Mouse (Mus musculus) neural tube, embryonic 11.5 days (tissue): ENCODE data around the gene Krtap19-1. TPM values are rescaled to one million over a fixed set of nuclear protein-coding genes. Genes with fewer than 3 reads are reported as not detected.
A peak's percentile ranks its signal among the peaks of the same experiment; 100 is the strongest.

Source experiments
- ATAC-seq: fragments of 200-750 bp; cut with Nextera tagmentation; 2 replicates; pipeline ENCODE4 v1.8.0; 2017; ENCODE audit warnings: moderate number of reproducible peaks, mild to moderate bottlenecking, moderate TSS enrichment, moderate library complexity; ENCODE audit not compliant: insufficient read depth, low FRiP score, low TSS enrichment
- DNase-seq: peaks from one replicate; pipeline ENCODE4 v3.0.0-alpha.2; 2015; ENCODE audit warnings: low spot score
- H3K27ac ChIP-seq: fragments of 300-500 bp; sonication (generic); 2 replicates; pipeline ENCODE4 v1.5.1; 2014; ENCODE audit warnings: low read depth, mild to moderate bottlenecking, low read length
- H3K27me3 ChIP-seq: fragments of 300-500 bp; sonication (generic); 2 replicates; pipeline ENCODE4 v1.6.1; 2014; ENCODE audit warnings: mild to moderate bottlenecking, low read length, mixed read lengths; ENCODE audit not compliant: control insufficient read depth, insufficient read depth
- H3K36me3 ChIP-seq: fragments of 300-500 bp; sonication (generic); 2 replicates; pipeline ENCODE4 v1.6.1; 2014; ENCODE audit warnings: mild to moderate bottlenecking, low read length, moderate library complexity, mixed read lengths; ENCODE audit not compliant: control insufficient read depth, insufficient read depth
- H3K4me1 ChIP-seq: fragments of 300-500 bp; sonication (generic); 2 replicates; pipeline ENCODE4 v1.6.1; 2014; ENCODE audit warnings: low read length, mixed read lengths; ENCODE audit not compliant: control insufficient read depth, insufficient read depth
- H3K4me2 ChIP-seq: fragments of 300-500 bp; sonication (generic); 2 replicates; pipeline ENCODE4 v1.6.1; 2014; ENCODE audit warnings: low read depth, mild to moderate bottlenecking, moderate library complexity
- H3K4me3 ChIP-seq: fragments of 300-500 bp; sonication (generic); 2 replicates; pipeline ENCODE4 v1.5.1; 2014; ENCODE audit warnings: low read depth, low read length
- H3K9ac ChIP-seq: fragments of 300-500 bp; sonication (generic); 2 replicates; pipeline ENCODE4 v1.6.1; 2014; ENCODE audit warnings: mild to moderate bottlenecking, low read length
- H3K9me3 ChIP-seq: fragments of 300-500 bp; sonication (generic); 2 replicates; pipeline ENCODE4 v1.6.1; 2016; ENCODE audit warnings: low read length; ENCODE audit not compliant: control insufficient read depth
- WGBS: fragments of 180-500 bp; shearing (Covaris S2); extraction: QIAGEN DNeasy Blood & Tissue Kit; methylation state at CpG from one replicate; pipeline ENCODE4 v1.1.7; 2014; 5-methylcytosine and 5-hydroxymethylcytosine counted together
- polyA plus RNA-seq: library from polyadenylated mRNA; unstranded; fragments of >200 nt; fragmentation: Nextera tagmentation; extraction: Ambion mirVana; gene quantifications from 2 replicates; pipeline ENCODE4 v1.2.1, GENCODE M21; 2014

Gene Krtap19-1
- polyA plus RNA-seq = not detected in 2 replicates

DNA sequence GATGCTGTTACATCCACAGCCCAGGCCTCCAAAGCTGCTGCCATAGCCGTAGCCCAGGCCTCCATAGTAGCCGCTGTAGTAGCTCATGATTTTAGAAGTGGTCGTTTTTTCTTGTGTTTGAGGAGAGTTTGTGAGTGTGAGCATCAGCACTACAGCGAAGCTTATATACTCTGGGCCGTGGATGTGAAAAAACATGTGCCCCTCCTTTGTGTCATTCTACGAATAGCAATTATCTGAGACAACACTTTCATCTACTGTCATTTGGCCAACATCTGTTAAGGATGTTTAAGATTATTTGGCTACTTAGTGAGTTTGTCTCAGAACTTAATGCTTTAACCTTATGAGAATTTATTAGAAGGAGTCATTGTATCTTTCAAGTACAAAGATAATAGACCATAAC lies at the start of gene Krtap19-1:
Gene Krtap19-1, minus strand, starts transcription at position 101 of the 400 bp plus-strand sequence.
- Histone ChIP-seq H3K4me3 (no peak within 1 kb of the TSS), H3K9me3 (no peaks in the 10 kb centered on the region), H3K36me3 (no peaks in the 10 kb centered on the region), H3K4me1 (no peaks in the 10 kb centered on the region), H3K27me3 (no peaks in the 10 kb centered on the region), H3K9ac (no peak within 1 kb of the TSS), H3K4me2 (no peak within 1 kb of the TSS), H3K27ac (no peak within 1 kb of the TSS)
- ATAC-seq (no peak), DNase-seq (no peak)
- WGBS = 93% methylated on average over 6 of the region's 6 CpGs

DNA sequence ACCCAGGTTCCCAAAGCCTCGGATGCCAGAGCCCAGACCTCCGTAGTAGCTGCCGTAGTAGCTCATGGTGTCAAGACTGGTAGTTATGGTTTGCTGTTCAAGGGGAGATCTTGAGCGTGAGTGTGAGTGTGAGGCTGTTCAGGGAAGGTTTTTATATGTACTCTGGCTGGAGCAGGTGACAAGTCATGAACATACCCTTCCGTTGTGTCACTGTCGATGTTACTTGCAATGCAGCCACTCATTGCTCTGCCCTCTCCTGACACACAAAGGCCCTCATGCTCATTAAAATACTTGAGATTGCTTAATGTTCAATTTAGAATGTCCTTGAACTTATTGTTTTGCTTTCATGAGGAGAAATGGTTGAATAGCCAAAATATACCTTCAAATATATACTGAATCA lies 27.1 kb upstream of the Krtap19-1 start, which contains the start of gene Krtap19-5:
Gene Krtap19-5, minus strand, starts transcription at position 101 of the 400 bp plus-strand sequence.
- Histone ChIP-seq H3K4me3 (no peak within 1 kb of the TSS), H3K4me1 (no peaks in the 10 kb centered on the region), H3K4me2 (no peak within 1 kb of the TSS), H3K9ac (no peak within 1 kb of the TSS), H3K27ac (no peak within 1 kb of the TSS), H3K9me3 (no peaks in the 10 kb centered on the region), H3K27me3 (no peaks in the 10 kb centered on the region), H3K36me3 (no peaks in the 10 kb centered on the region)
- WGBS = 90% methylated on average over 6 of the region's 6 CpGs
- no peak for DNase-seq
- no peak for ATAC-seq

DNA sequence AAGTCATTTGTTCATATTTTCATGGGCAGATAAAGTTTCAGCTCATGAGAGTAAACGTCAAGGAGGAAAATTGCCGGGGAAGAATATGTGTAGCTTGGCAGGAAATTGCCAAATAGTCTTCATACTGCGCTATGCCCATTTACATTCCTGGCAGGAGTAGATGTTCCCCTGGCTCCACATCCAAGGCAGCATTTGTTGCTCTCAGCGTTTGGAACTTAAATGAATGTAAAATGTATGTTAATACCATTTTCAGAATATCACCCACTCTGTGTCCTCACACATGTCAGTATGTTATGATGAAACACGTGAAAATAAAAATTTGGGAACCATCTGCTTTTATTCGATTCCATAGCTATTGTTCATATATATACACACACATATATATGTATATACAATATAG lies 17.7 kb upstream of the Krtap19-1 start:
- H3K9me3 ChIP-seq = no peaks in the 10 kb centered on the region
- ATAC-seq = no peak
- H3K36me3 ChIP-seq = no peaks in the 10 kb centered on the region
- DNase-seq = no peak
- H3K4me1 ChIP-seq = no peaks in the 10 kb centered on the region
- no peak overlapping the region for H3K27ac ChIP-seq
- no peaks in the 10 kb centered on the region for H3K27me3 ChIP-seq
- H3K4me3 ChIP-seq = no peak overlapping the region
- 96% methylated on average over 6 of the region's 6 CpGs for WGBS
- no peak overlapping the region for H3K4me2 ChIP-seq
- H3K9ac ChIP-seq = no peak overlapping the region

DNA sequence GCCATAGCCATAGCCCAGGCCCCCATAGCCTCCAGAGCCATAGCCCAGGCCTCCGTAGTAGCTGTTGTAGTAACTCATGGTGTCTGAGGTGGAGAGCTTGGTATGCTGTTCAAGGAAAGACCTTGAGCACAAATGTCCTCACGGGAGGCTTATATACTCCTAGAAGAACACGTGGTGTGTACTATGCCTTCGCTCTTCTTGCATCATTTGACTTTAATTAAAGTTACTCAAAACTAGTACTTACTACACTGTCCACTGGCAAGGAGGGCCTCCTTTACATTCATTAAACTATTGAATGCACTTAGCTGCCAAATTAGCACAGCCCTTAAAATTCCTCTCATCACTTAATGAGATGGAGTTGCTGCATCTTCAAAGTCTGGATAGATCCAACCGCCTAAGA lies 15.8 kb upstream of the Krtap19-1 start, which contains the start of gene Krtap19-4:
Gene Krtap19-4, minus strand, starts transcription at position 101 of the 400 bp plus-strand sequence.
- H3K27ac ChIP-seq = no peak within 1 kb of the TSS
- no peaks in the 10 kb centered on the region for H3K36me3 ChIP-seq
- no peak within 1 kb of the TSS for H3K9ac ChIP-seq
- no peak for ATAC-seq
- H3K4me1 ChIP-seq = no peaks in the 10 kb centered on the region
- no peak within 1 kb of the TSS for H3K4me2 ChIP-seq
- H3K27me3 ChIP-seq = no peaks in the 10 kb centered on the region
- WGBS = 91% methylated on average over 5 of the region's 5 CpGs
- H3K9me3 ChIP-seq = no peaks in the 10 kb centered on the region
- no peak for DNase-seq
- no peak within 1 kb of the TSS for H3K4me3 ChIP-seq

DNA sequence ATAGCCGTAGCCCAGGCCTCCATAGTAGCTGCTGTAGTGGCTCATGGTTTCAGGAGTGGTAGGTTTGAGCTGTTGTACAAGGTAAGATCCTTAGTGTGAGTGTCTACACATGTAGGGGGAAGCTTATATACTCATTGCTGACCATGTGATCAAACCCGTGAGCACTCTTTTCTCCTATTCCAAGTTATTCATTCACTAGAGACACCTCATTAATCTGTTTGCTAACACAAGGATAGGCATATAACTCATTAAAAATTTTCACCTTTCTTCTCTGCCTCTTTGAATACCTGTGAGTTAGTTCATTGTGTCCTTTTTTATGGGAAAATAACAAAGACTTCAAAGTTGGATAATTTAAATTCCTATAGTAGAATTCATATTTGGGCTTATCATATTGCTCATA lies 8.7 kb upstream of the Krtap19-1 start, which contains the start of gene Krtap19-3:
Gene Krtap19-3, minus strand, starts transcription at position 101 of the 400 bp plus-strand sequence.
- WGBS = 98% methylated on average over 2 of the region's 2 CpGs
- ATAC-seq (no peak), DNase-seq (no peak)
- Histone ChIP-seq H3K4me1 (no peaks in the 10 kb centered on the region), H3K4me3 (no peak within 1 kb of the TSS), H3K27ac (no peak within 1 kb of the TSS), H3K27me3 (no peaks in the 10 kb centered on the region), H3K9ac (no peak within 1 kb of the TSS), H3K36me3 (no peaks in the 10 kb centered on the region), H3K9me3 (no peaks in the 10 kb centered on the region), H3K4me2 (no peak within 1 kb of the TSS)

DNA sequence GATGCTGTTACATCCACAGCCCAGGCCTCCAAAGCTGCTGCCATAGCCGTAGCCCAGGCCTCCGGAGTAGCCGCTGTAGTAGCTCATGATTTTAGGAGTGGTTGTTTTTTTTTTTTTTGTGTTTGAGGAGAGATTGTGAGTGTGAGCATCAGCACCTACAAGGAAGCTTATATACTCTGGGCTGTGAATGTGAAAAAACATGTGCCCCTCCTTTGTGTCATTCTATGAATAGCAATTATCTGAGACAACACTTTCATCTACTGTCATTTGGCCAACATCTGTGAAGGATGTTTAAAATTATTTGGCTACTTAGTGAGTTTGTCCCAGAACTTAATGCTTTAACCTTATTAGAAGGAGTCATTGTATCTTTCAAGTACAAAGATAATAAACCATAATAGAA lies 5.0 kb upstream of the Krtap19-1 start, which contains the start of gene Krtap19-2:
Gene Krtap19-2, minus strand, starts transcription at position 101 of the 400 bp plus-strand sequence.
- H3K9ac ChIP-seq = no peak within 1 kb of the TSS
- no peak within 1 kb of the TSS for H3K4me3 ChIP-seq
- no peak for DNase-seq
- 96% methylated on average over 3 of the region's 3 CpGs for WGBS
- no peak for ATAC-seq
- H3K27me3 ChIP-seq = no peaks in the 10 kb centered on the region
- no peaks in the 10 kb centered on the region for H3K36me3 ChIP-seq
- H3K4me2 ChIP-seq = no peak within 1 kb of the TSS
- no peaks in the 10 kb centered on the region for H3K9me3 ChIP-seq
- no peak within 1 kb of the TSS for H3K27ac ChIP-seq
- H3K4me1 ChIP-seq = no peaks in the 10 kb centered on the region

DNA sequence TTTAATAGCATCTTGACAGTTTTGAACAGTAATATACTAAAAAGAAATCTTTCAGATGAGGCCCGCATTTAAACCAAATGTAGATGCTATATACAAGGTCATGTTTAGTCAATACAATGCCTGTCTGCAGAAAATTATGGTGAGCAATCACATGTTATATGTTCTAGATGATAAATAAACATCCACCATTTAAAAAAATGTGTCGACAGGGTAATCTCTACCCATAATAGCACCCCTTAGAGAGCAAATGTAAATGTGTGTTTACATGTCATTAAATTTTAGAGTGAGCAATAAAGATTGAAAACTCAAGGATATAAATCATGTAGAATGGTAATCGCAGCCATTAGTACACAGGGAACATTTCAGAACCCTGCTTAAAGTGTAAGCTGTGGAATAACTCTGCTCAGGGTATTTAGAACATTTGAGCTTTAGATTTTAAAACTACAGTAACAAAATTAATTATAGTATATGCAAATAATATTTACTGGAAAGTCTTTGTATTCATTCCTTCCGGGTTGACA lies 4.3 kb downstream of the Krtap19-1 start:
- no peak overlapping the region for H3K4me2 ChIP-seq
- no peak overlapping the region for H3K4me3 ChIP-seq
- no peak overlapping the region for H3K9ac ChIP-seq
- ATAC-seq (peak; percentile 58; the same call in 1 of the 2 replicates), DNase-seq (no peak)
- 87% methylated on average over 4 of the region's 4 CpGs for WGBS
- no peaks in the 10 kb centered on the region for H3K27me3 ChIP-seq
- no peaks in the 10 kb centered on the region for H3K9me3 ChIP-seq
- H3K4me1 ChIP-seq = no peaks in the 10 kb centered on the region
- no peaks in the 10 kb centered on the region for H3K36me3 ChIP-seq
- no peak overlapping the region for H3K27ac ChIP-seq

DNA sequence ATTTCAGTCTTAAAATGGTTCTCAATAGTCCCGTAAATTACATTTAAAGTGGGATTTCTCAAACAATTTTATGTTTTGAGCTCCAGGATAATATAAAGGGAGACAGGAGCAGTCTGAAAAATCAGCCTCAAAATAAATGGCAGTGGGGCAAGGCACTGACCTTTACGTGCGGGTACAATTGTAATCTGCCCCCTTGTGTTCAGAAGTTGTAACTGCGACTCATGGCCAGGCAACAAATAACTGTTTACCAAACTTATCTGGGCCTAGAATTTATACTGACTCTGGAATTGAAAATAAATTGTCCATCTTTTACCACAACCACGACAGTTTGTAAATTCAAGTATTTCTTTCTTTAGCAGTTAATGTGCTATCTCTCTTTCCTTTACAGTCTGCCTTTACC lies 17.8 kb downstream of the Krtap19-1 start:
- ATAC-seq = no peak
- Histone ChIP-seq H3K36me3 (no peaks in the 10 kb centered on the region), H3K27ac (no peak overlapping the region), H3K4me3 (no peak overlapping the region), H3K9ac (no peak overlapping the region), H3K9me3 (no peaks in the 10 kb centered on the region), H3K4me1 (no peaks in the 10 kb centered on the region), H3K4me2 (no peak overlapping the region), H3K27me3 (no peaks in the 10 kb centered on the region)
- peak; percentile 16 for DNase-seq
- 10% methylated on average over 5 of the region's 5 CpGs for WGBS

DNA sequence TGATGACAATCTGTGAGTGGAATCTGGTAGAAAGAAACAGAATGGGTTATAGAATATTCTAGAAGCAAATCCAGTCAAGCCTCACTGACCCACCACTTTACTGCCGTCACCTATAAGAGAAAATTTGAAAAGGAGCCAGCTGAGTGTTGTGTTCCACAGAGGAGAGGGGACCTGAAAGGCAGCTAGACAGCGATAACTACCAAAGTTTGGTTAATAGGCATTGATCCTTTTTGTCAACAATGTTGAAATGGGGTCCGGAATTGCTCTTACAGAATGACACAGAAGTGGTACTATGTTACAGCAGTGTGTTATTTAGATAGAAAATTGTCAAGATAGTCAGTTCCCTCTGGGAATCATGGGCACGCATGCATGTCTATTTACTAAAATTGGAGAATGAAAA lies 20.7 kb downstream of the Krtap19-1 start:
- ATAC-seq (no peak), DNase-seq (no peak)
- no peaks in the 10 kb centered on the region for H3K36me3 ChIP-seq
- no peak overlapping the region for H3K27ac ChIP-seq
- 89% methylated on average over 4 of the region's 4 CpGs for WGBS
- H3K4me3 ChIP-seq = no peak overlapping the region
- no peak overlapping the region for H3K4me2 ChIP-seq
- no peak overlapping the region for H3K9ac ChIP-seq
- no peaks in the 10 kb centered on the region for H3K4me1 ChIP-seq
- no peaks in the 10 kb centered on the region for H3K9me3 ChIP-seq
- no peaks in the 10 kb centered on the region for H3K27me3 ChIP-seq
